Mouse (Mus musculus) liver, postnatal 0 days (tissue): ENCODE measurements at regions not wholly inside any gene's neighbourhood (a gene's known extent, or its start where the extent isn't known, plus 50 kb on each side); places are given as distances from the start of the nearest gene placed in this dataset.

ENCODE experiments used
- CTCF ChIP-seq: sonication (generic); IDR thresholded peaks from 2 replicates; pipeline ENCODE4 v1.5.1; 2016; ENCODE audit warnings: antibody characterized with exemption, low read depth
- EP300 ChIP-seq: IDR thresholded peaks from 2 replicates; pipeline ENCODE4 v1.6.1; 2016; ENCODE audit warnings: antibody characterized with exemption, low read depth, mild to moderate bottlenecking

GRCm38 (mm10) chr6:52428489-52429203 lies 115.3 kb downstream of the Evx1 start:
- TF ChIP-seq CTCF = no peak
- no peak for TF ChIP-seq EP300
